Mouse (Mus musculus): ENCODE measurements at regions not wholly inside any gene's neighbourhood (a gene's known extent, or its start where the extent isn't known, plus 50 kb on each side); places are given as distances from the start of the nearest gene placed in this dataset.

DNA sequence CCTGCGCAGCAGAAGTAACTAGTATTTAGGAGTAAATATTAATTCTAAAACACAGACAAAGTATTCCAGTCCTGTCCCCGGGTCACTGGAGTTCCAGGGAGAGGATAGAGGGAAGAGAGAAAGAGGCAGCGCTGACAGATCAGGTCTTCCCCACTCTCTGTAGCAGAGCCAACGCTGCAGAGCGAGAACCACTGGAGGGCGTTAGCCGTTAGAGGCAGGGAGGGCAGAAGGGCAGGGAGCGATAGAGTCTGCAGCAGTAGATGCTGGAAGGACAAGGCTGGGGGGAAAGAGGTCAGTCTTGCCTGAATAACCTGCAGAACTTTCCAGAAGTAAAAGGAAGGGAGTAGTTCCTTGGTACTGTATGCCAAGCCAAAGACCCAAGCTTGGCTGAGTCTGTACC is 64.2 kb upstream of the Laptm4a start:
- Histone ChIP-seq H3K36me3 (ENCODE audit: control insufficient read depth, insufficient read depth, low read length) (no peaks in the 10 kb centered on the region), H3K4me3 (ENCODE audit: low read length) (no peak overlapping the region), H3K27ac (ENCODE audit: low read depth, low read length) (no peak overlapping the region), H3K27me3 (replicated peaks; ENCODE audit: control insufficient read depth, insufficient read depth, low read length) (no peaks in the 10 kb centered on the region), H3K9me3 (ENCODE audit: control insufficient read depth, low read length) (no peaks in the 10 kb centered on the region), H3K4me1 (ENCODE audit: control insufficient read depth, insufficient read depth, low read depth, low read length) (no peaks in the 10 kb centered on the region), H3K9ac (ENCODE audit: low read depth, low read length) (no peak overlapping the region), H3K4me2 (ENCODE audit: low read length) (no peak overlapping the region)
- ATAC-seq: no peak
- 49% methylated on average over 8 of the region's 8 CpGs for WGBS

DNA sequence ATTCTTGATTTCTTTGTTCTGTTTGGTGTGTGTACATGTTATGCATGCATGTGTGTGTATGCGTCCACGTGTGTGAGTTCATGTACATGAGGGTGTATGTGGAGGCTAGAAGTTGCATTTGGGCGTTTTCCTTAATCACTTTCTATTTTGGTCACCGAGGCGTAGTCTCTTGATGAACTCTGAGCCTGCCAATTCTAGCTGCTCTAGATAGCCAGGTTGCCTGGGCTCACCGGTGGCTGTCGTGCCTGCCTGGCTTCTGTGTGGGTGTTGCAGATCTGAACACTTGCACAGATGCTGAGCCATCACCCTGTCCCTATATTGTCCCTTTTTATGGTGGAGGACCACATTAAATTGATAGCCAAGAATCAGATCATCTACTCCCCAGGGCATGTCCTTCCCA is 62.7 kb upstream of the Laptm4a start:
- peak; percentile 6; the same call in 1 of the 2 replicates for ATAC-seq
- Histone ChIP-seq H3K9ac (ENCODE audit: low read depth, low read length) (no peak overlapping the region), H3K27me3 (replicated peaks; ENCODE audit: control insufficient read depth, insufficient read depth, low read length) (no peaks in the 10 kb centered on the region), H3K4me3 (ENCODE audit: low read length) (no peak overlapping the region), H3K4me1 (ENCODE audit: control insufficient read depth, insufficient read depth, low read depth, low read length) (no peaks in the 10 kb centered on the region), H3K4me2 (ENCODE audit: low read length) (no peak overlapping the region), H3K9me3 (ENCODE audit: control insufficient read depth, low read length) (no peaks in the 10 kb centered on the region), H3K27ac (ENCODE audit: low read depth, low read length) (no peak overlapping the region), H3K36me3 (ENCODE audit: control insufficient read depth, insufficient read depth, low read length) (no peaks in the 10 kb centered on the region)
- 80% methylated on average over 7 of the region's 7 CpGs for WGBS

DNA sequence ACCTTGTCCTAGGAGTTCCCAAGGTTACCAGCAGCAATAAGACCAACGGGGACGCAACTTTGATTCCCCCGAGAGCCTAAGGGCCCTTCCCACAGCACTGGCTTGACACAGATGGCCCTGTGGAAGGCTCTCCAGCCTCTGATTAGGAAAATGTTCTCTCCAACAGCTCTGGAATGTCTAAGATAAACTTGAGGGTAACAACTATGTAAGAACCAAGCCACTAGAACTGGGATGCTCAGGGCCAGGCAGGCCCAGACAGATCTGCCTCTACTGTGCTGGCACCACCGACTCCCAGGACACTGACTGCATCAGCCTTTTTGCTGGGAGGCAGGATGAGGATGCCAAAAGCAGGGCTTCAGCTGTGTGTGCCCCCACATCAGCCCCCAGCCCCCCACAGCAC is 61.9 kb upstream of the Laptm4a start:
- Histone ChIP-seq H3K36me3 (ENCODE audit: control insufficient read depth, insufficient read depth, low read length) (no peaks in the 10 kb centered on the region), H3K4me3 (ENCODE audit: low read length) (no peak overlapping the region), H3K4me1 (ENCODE audit: control insufficient read depth, insufficient read depth, low read depth, low read length) (no peaks in the 10 kb centered on the region), H3K27ac (ENCODE audit: low read depth, low read length) (no peak overlapping the region), H3K9ac (ENCODE audit: low read depth, low read length) (no peak overlapping the region), H3K9me3 (ENCODE audit: control insufficient read depth, low read length) (no peaks in the 10 kb centered on the region), H3K27me3 (replicated peaks; ENCODE audit: control insufficient read depth, insufficient read depth, low read length) (no peaks in the 10 kb centered on the region), H3K4me2 (ENCODE audit: low read length) (no peak overlapping the region)
- no peak for ATAC-seq
- WGBS: 74% methylated on average over 4 of the region's 4 CpGs

DNA sequence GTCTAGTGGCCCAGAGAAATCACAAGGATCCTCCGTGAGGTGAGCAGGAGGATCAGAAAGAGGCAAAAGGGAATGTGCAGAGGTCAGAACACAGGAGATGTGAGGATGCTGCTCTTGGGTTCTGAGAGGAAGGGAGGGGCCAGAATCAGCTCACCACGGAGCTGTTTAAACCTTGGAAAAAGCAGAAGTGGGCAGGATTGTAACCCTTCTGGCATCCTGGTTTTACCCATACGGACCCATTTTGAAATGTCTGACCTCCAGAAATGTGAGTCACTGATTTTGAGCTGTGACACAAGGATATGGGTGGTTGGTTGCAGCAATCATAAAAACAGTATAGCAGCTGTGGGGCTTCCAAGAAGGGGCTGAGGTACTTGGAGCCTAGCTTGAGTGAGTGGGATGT is 56.6 kb upstream of the Laptm4a start:
- no peak overlapping the region for H3K4me3 ChIP-seq (ENCODE audit: low read length)
- 76% methylated on average over 3 of the region's 3 CpGs for WGBS
- H3K36me3 ChIP-seq (ENCODE audit: control insufficient read depth, insufficient read depth, low read length): no peaks in the 10 kb centered on the region
- H3K9me3 ChIP-seq (ENCODE audit: control insufficient read depth, low read length): no peaks in the 10 kb centered on the region
- no peak overlapping the region for H3K27ac ChIP-seq (ENCODE audit: low read depth, low read length)
- no peak overlapping the region for H3K4me2 ChIP-seq (ENCODE audit: low read length)
- no peak overlapping the region for H3K9ac ChIP-seq (ENCODE audit: low read depth, low read length)
- ATAC-seq: no peak
- H3K27me3 ChIP-seq (replicated peaks; ENCODE audit: control insufficient read depth, insufficient read depth, low read length): no peaks in the 10 kb centered on the region
- H3K4me1 ChIP-seq (ENCODE audit: control insufficient read depth, insufficient read depth, low read depth, low read length): no peaks in the 10 kb centered on the region

DNA sequence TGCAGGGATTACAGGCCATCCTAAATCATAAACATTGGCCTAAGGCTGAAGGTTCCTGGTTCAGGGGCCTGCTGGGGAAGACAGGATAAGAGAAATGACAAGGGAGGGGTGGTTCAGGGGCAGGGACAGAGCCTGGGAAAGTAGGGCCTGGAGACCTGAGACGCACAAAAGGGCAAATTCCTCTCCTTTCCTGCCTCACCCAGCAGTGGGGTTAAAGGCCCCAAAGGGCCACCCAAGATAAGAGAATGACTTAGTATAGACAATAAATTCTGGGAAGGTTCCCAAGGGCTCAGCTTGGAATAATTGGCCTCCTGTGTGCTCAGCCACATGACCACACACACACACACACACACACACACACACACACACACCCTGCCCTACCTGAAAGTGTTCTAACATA is 56.2 kb upstream of the Laptm4a start:
- no peak for ATAC-seq
- no peaks in the 10 kb centered on the region for H3K27me3 ChIP-seq (replicated peaks; ENCODE audit: control insufficient read depth, insufficient read depth, low read length)
- no peaks in the 10 kb centered on the region for H3K36me3 ChIP-seq (ENCODE audit: control insufficient read depth, insufficient read depth, low read length)
- no peak overlapping the region for H3K4me3 ChIP-seq (ENCODE audit: low read length)
- 36% methylated on average over 1 of the region's 1 CpGs for WGBS
- H3K9ac ChIP-seq (ENCODE audit: low read depth, low read length): no peak overlapping the region
- H3K27ac ChIP-seq (ENCODE audit: low read depth, low read length): no peak overlapping the region
- H3K9me3 ChIP-seq (ENCODE audit: control insufficient read depth, low read length): no peaks in the 10 kb centered on the region
- no peaks in the 10 kb centered on the region for H3K4me1 ChIP-seq (ENCODE audit: control insufficient read depth, insufficient read depth, low read depth, low read length)
- H3K4me2 ChIP-seq (ENCODE audit: low read length): no peak overlapping the region

DNA sequence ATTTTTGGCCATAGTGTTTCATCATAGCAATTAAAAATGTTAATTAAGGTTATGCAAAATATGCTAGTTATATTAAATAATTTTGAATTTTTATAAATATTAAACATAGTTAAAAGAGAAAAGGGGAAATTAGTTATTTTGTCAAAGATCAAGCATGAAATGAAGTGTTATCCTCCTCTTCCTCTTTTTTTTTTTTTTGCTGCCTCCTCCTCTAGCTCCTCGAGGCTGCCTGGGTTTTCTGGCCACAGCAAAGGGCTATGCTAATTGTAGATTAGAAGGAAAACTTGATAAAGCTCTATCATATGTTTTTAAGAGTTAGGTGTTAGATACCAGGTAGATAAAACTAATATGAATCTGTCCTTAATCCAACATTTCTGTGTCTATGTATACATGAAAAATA is 54.4 kb upstream of the Laptm4a start:
- Histone ChIP-seq H3K27ac (ENCODE audit: low read depth, low read length) (no peak overlapping the region), H3K27me3 (replicated peaks; ENCODE audit: control insufficient read depth, insufficient read depth, low read length) (no peaks in the 10 kb centered on the region), H3K4me1 (ENCODE audit: control insufficient read depth, insufficient read depth, low read depth, low read length) (no peaks in the 10 kb centered on the region), H3K4me2 (ENCODE audit: low read length) (no peak overlapping the region), H3K36me3 (ENCODE audit: control insufficient read depth, insufficient read depth, low read length) (no peaks in the 10 kb centered on the region), H3K9me3 (ENCODE audit: control insufficient read depth, low read length) (no peaks in the 10 kb centered on the region), H3K4me3 (ENCODE audit: low read length) (no peak overlapping the region), H3K9ac (ENCODE audit: low read depth, low read length) (no peak overlapping the region)
- no peak for ATAC-seq
- WGBS: 41% methylated on average over 1 of the region's 1 CpGs

DNA sequence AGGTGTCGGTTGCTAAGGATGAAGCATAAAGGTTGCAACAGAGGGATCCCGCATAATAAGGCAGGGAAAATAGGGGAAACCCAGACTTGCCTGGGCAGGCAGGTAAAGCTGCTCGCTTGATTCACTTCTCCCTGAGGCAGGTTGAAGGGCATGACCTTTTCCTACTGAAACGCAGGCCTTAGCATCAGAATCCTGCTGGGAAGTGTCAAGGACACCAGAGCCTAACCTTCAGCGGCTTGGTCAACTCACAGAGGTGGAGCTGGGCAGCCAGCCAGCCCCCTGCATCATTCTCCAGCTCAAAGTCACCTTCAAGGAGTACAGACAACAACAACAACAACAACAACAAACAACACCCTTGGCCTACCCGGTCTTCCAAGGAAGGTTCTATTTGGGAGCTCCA is 52.8 kb upstream of the Laptm4a start:
- Histone ChIP-seq H3K4me1 (ENCODE audit: control insufficient read depth, insufficient read depth, low read depth, low read length) (no peaks in the 10 kb centered on the region), H3K27me3 (replicated peaks; ENCODE audit: control insufficient read depth, insufficient read depth, low read length) (no peaks in the 10 kb centered on the region), H3K9ac (ENCODE audit: low read depth, low read length) (no peak overlapping the region), H3K36me3 (ENCODE audit: control insufficient read depth, insufficient read depth, low read length) (no peaks in the 10 kb centered on the region), H3K27ac (ENCODE audit: low read depth, low read length) (no peak overlapping the region), H3K4me3 (ENCODE audit: low read length) (no peak overlapping the region), H3K9me3 (ENCODE audit: control insufficient read depth, low read length) (no peaks in the 10 kb centered on the region), H3K4me2 (ENCODE audit: low read length) (no peak overlapping the region)
- no peak for ATAC-seq
- WGBS: 71% methylated on average over 6 of the region's 6 CpGs

DNA sequence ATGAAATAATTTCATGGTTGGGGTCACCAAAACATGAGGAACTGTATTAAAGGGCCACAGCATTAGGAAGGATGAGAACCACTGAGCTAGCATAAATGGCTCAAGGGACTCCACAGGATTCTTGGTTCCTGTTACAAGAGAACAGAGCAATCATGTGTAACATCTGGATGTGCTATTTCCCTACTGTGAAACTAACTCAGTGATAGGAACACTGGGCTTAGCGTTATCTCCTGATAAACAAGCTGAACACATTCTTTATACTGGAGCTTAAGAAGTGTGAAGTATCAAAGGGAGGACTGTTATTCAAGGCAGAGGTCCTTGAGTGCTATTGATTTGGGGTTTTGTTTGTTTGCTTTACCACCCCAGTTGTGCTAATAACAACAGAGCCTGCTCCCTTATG is 52.3 kb upstream of the Laptm4a start:
- no peaks in the 10 kb centered on the region for H3K36me3 ChIP-seq (ENCODE audit: control insufficient read depth, insufficient read depth, low read length)
- WGBS: 78% methylated on average over 1 of the region's 1 CpGs
- no peak overlapping the region for H3K4me2 ChIP-seq (ENCODE audit: low read length)
- H3K27me3 ChIP-seq (replicated peaks; ENCODE audit: control insufficient read depth, insufficient read depth, low read length): no peaks in the 10 kb centered on the region
- no peaks in the 10 kb centered on the region for H3K9me3 ChIP-seq (ENCODE audit: control insufficient read depth, low read length)
- no peak overlapping the region for H3K4me3 ChIP-seq (ENCODE audit: low read length)
- ATAC-seq: no peak
- H3K27ac ChIP-seq (ENCODE audit: low read depth, low read length): no peak overlapping the region
- H3K4me1 ChIP-seq (ENCODE audit: control insufficient read depth, insufficient read depth, low read depth, low read length): no peaks in the 10 kb centered on the region
- no peak overlapping the region for H3K9ac ChIP-seq (ENCODE audit: low read depth, low read length)
